Mouse (Mus musculus): ENCODE data around the gene Kiss1r.
A peak's percentile ranks its signal among the peaks of the same experiment; 100 is the strongest.

Gene Kiss1r

GRCm38 (mm10) chr10:79924998-79925784, 8.4 kb downstream of the Kiss1r start:
- DNase-seq (ENCODE audit: low spot score), result peak; percentile 96

GRCm38 (mm10) chr10:79925785-79926490, 9.2 kb downstream of the Kiss1r start:
- DNase-seq (ENCODE audit: low spot score), result no peak

- peak; percentile 83 for DNase-seq (ENCODE audit: low spot score)
Observed at GRCm38 (mm10) chr10:79926491-79927323, 9.9 kb downstream of the Kiss1r start, which contains the start of gene Arid3a. Gene Arid3a, plus strand, starts transcription at chr10:79927043.

- no peak for DNase-seq (ENCODE audit: low spot score)
Observed at GRCm38 (mm10) chr10:79927324-79928029, 10.7 kb downstream of the Kiss1r start.

- DNase-seq (ENCODE audit: low spot score), result no peak
Observed at GRCm38 (mm10) chr10:79928030-79928694, 11.4 kb downstream of the Kiss1r start.

GRCm38 (mm10) chr10:79928907-79929701, 12.3 kb downstream of the Kiss1r start:
- DNase-seq (ENCODE audit: low spot score), result no peak

GRCm38 (mm10) chr10:79929967-79930825, 13.4 kb downstream of the Kiss1r start:
- DNase-seq (ENCODE audit: low spot score), result no peak

- DNase-seq (ENCODE audit: low spot score), result no peak
Observed at GRCm38 (mm10) chr10:79930826-79931186, 14.0 kb downstream of the Kiss1r start.

- DNase-seq (ENCODE audit: low spot score), result no peak
Observed at GRCm38 (mm10) chr10:79931797-79932196, 15.0 kb downstream of the Kiss1r start.

GRCm38 (mm10) chr10:79932736-79933135, 16.0 kb downstream of the Kiss1r start:
- peak; percentile 46 for DNase-seq (ENCODE audit: low spot score)

- no peak for DNase-seq (ENCODE audit: low spot score)
Observed at GRCm38 (mm10) chr10:79933145-79933679, 16.4 kb downstream of the Kiss1r start.

GRCm38 (mm10) chr10:79933861-79934260, 17.1 kb downstream of the Kiss1r start:
- no peak for DNase-seq (ENCODE audit: low spot score)

GRCm38 (mm10) chr10:79934272-79934721, 17.5 kb downstream of the Kiss1r start:
- DNase-seq (ENCODE audit: low spot score), result peak; percentile 72

GRCm38 (mm10) chr10:79934794-79935569, 18.2 kb downstream of the Kiss1r start:
- DNase-seq (ENCODE audit: low spot score), result no peak

- DNase-seq (ENCODE audit: low spot score), result no peak
Observed at GRCm38 (mm10) chr10:79936284-79936910, 19.6 kb downstream of the Kiss1r start.

GRCm38 (mm10) chr10:79936911-79937441, 20.2 kb downstream of the Kiss1r start:
- peak; percentile 50 for DNase-seq (ENCODE audit: low spot score)

- no peak for DNase-seq (ENCODE audit: low spot score)
Observed at GRCm38 (mm10) chr10:79937775-79938526, 21.2 kb downstream of the Kiss1r start.
